Mouse (Mus musculus): ENCODE results near the gene 1700123L14Rik. TPM values are rescaled to one million over a fixed set of nuclear protein-coding genes. Genes with fewer than 3 reads are reported as not detected.
"Not testable (repeated sequence)": the region's sequence is repeated elsewhere in the genome, so short reads cannot be mapped to it uniquely, and the experiment has no call there.

Gene 1700123L14Rik
- not detected in 2 replicates for polyA plus RNA-seq (2015; fragmentation: Nextera tagmentation; extraction: Ambion mirVana)

- no peak for ATAC-seq
- no peak within 1 kb of the TSS for H3K27ac ChIP-seq
- no peaks in the 10 kb centered on the region for H3K9me3 ChIP-seq
- no peak within 1 kb of the TSS for H3K9ac ChIP-seq (replicated peaks)
- H3K36me3 ChIP-seq = no peaks in the 10 kb centered on the region
- H3K4me2 ChIP-seq (replicated peaks) = no peak within 1 kb of the TSS
- H3K4me1 ChIP-seq (replicated peaks) = no peaks in the 10 kb centered on the region
- 87% methylated on average over 18 of the region's 18 CpGs for WGBS
- H3K27me3 ChIP-seq = no peaks in the 10 kb centered on the region
- no peak within 1 kb of the TSS for H3K4me3 ChIP-seq (replicated peaks)
These were observed at the start of gene 1700123L14Rik for GRCm38 (mm10) chr6:96165818-96166379. Gene 1700123L14Rik, minus strand, starts transcription at chr6:96166243.

GRCm38 (mm10) chr6:96205395-96205794 is 39.4 kb upstream of the 1700123L14Rik start:
- ATAC-seq = no peak
- 97% methylated on average over 2 of the region's 2 CpGs for WGBS
- Histone ChIP-seq H3K9ac (replicated peaks) (no peak overlapping the region), H3K27ac (no peak overlapping the region), H3K36me3 (no peaks in the 10 kb centered on the region), H3K4me2 (replicated peaks) (no peak overlapping the region), H3K27me3 (no peaks in the 10 kb centered on the region), H3K9me3 (no peaks in the 10 kb centered on the region), H3K4me1 (replicated peaks) (no peaks in the 10 kb centered on the region), H3K4me3 (replicated peaks) (no peak overlapping the region)

GRCm38 (mm10) chr6:96198991-96199390 is 32.9 kb upstream of the 1700123L14Rik start:
- not testable (repeated sequence) for H3K4me1 ChIP-seq (replicated peaks); H3K36me3 ChIP-seq; H3K4me2 ChIP-seq (replicated peaks); H3K9me3 ChIP-seq; ATAC-seq; H3K27ac ChIP-seq; H3K27me3 ChIP-seq; H3K4me3 ChIP-seq (replicated peaks); H3K9ac ChIP-seq (replicated peaks)
- WGBS = 85% methylated on average over 2 of the region's 2 CpGs

- Histone ChIP-seq H3K27me3 (no peaks in the 10 kb centered on the region), H3K9ac (replicated peaks) (no peak overlapping the region), H3K4me2 (replicated peaks) (no peak overlapping the region), H3K36me3 (no peaks in the 10 kb centered on the region), H3K4me3 (replicated peaks) (no peak overlapping the region), H3K9me3 (no peaks in the 10 kb centered on the region), H3K27ac (no peak overlapping the region), H3K4me1 (replicated peaks) (no peaks in the 10 kb centered on the region)
- WGBS = 83% methylated on average over 2 of the region's 2 CpGs
- no peak for ATAC-seq
These were observed 20.5 kb upstream of the 1700123L14Rik start for GRCm38 (mm10) chr6:96186517-96186916.

GRCm38 (mm10) chr6:96183392-96183791 is 17.3 kb upstream of the 1700123L14Rik start:
- H3K9me3 ChIP-seq = no peaks in the 10 kb centered on the region
- H3K9ac ChIP-seq (replicated peaks) = no peak overlapping the region
- no peaks in the 10 kb centered on the region for H3K36me3 ChIP-seq
- no peaks in the 10 kb centered on the region for H3K27me3 ChIP-seq
- H3K4me1 ChIP-seq (replicated peaks) = no peaks in the 10 kb centered on the region
- 57% methylated on average over 4 of the region's 4 CpGs for WGBS
- H3K4me3 ChIP-seq (replicated peaks) = no peak overlapping the region
- no peak overlapping the region for H3K4me2 ChIP-seq (replicated peaks)
- ATAC-seq = no peak
- H3K27ac ChIP-seq = no peak overlapping the region

- Histone ChIP-seq H3K4me3 (replicated peaks) (no peak overlapping the region), H3K9me3 (no peaks in the 10 kb centered on the region), H3K4me1 (replicated peaks) (no peaks in the 10 kb centered on the region), H3K4me2 (replicated peaks) (no peak overlapping the region), H3K36me3 (no peaks in the 10 kb centered on the region), H3K27me3 (no peaks in the 10 kb centered on the region), H3K27ac (no peak overlapping the region), H3K9ac (replicated peaks) (no peak overlapping the region)
- no peak for ATAC-seq
These were observed 12.5 kb upstream of the 1700123L14Rik start for GRCm38 (mm10) chr6:96178530-96178929.

- Histone ChIP-seq H3K27me3 (no peaks in the 10 kb centered on the region), H3K4me1 (replicated peaks) (no peaks in the 10 kb centered on the region), H3K36me3 (no peaks in the 10 kb centered on the region), H3K9me3 (no peaks in the 10 kb centered on the region), H3K27ac (no peak overlapping the region), H3K9ac (replicated peaks) (no peak overlapping the region), H3K4me2 (replicated peaks) (no peak overlapping the region), H3K4me3 (replicated peaks) (no peak overlapping the region)
- 97% methylated on average over 3 of the region's 3 CpGs for WGBS
- no peak for ATAC-seq
These were observed 7.6 kb upstream of the 1700123L14Rik start for GRCm38 (mm10) chr6:96173681-96174080.

GRCm38 (mm10) chr6:96167031-96167430 is 988 bp upstream of the 1700123L14Rik start:
- H3K4me2 ChIP-seq (replicated peaks) = no peak overlapping the region
- H3K36me3 ChIP-seq = no peaks in the 10 kb centered on the region
- H3K27ac ChIP-seq = no peak overlapping the region
- no peak overlapping the region for H3K4me3 ChIP-seq (replicated peaks)
- H3K4me1 ChIP-seq (replicated peaks) = no peaks in the 10 kb centered on the region
- no peaks in the 10 kb centered on the region for H3K27me3 ChIP-seq
- no peak for ATAC-seq
- no peak overlapping the region for H3K9ac ChIP-seq (replicated peaks)
- H3K9me3 ChIP-seq = no peaks in the 10 kb centered on the region

- H3K27ac ChIP-seq = no peak overlapping the region
- no peaks in the 10 kb centered on the region for H3K36me3 ChIP-seq
- WGBS = 92% methylated on average over 13 of the region's 13 CpGs
- H3K9ac ChIP-seq (replicated peaks) = no peak overlapping the region
- no peaks in the 10 kb centered on the region for H3K9me3 ChIP-seq
- no peak overlapping the region for H3K4me3 ChIP-seq (replicated peaks)
- H3K27me3 ChIP-seq = no peaks in the 10 kb centered on the region
- no peaks in the 10 kb centered on the region for H3K4me1 ChIP-seq (replicated peaks)
- no peak for ATAC-seq
- no peak overlapping the region for H3K4me2 ChIP-seq (replicated peaks)
These were observed 640 bp downstream of the 1700123L14Rik start for GRCm38 (mm10) chr6:96165403-96165802.

- no peak overlapping the region for H3K9ac ChIP-seq (replicated peaks)
- H3K36me3 ChIP-seq = no peaks in the 10 kb centered on the region
- no peak overlapping the region for H3K4me3 ChIP-seq (replicated peaks)
- H3K27ac ChIP-seq = no peak overlapping the region
- H3K4me2 ChIP-seq (replicated peaks) = no peak overlapping the region
- WGBS = 94% methylated on average over 1 of the region's 1 CpGs
- no peaks in the 10 kb centered on the region for H3K4me1 ChIP-seq (replicated peaks)
- no peak for ATAC-seq
- no peaks in the 10 kb centered on the region for H3K9me3 ChIP-seq
- no peaks in the 10 kb centered on the region for H3K27me3 ChIP-seq
These were observed 22.7 kb downstream of the 1700123L14Rik start for GRCm38 (mm10) chr6:96143326-96143725.

- ATAC-seq = peak; percentile 89
- Histone ChIP-seq H3K9ac (replicated peaks) (peak overlapping the region; percentile 78), H3K4me2 (replicated peaks) (peak overlapping the region; percentile 92), H3K4me3 (replicated peaks) (peak overlapping the region; percentile 61), H3K27ac (peak overlapping the region; percentile 60), H3K4me1 (replicated peaks) (peaks cover 39% of the 10 kb centered on the region), H3K36me3 (no peaks in the 10 kb centered on the region), H3K9me3 (no peaks in the 10 kb centered on the region), H3K27me3 (peaks cover 4% of the 10 kb centered on the region; the same call in 1 of the 2 replicates)
- 2% methylated on average over 32 of the region's 32 CpGs for WGBS
These were observed 49.3 kb downstream of the 1700123L14Rik start for GRCm38 (mm10) chr6:96116534-96117272.

- no peak for ATAC-seq
- H3K4me2 ChIP-seq (replicated peaks) = peak overlapping the region; percentile 92
- peaks cover 39% of the 10 kb centered on the region for H3K4me1 ChIP-seq (replicated peaks)
- no peaks in the 10 kb centered on the region for H3K9me3 ChIP-seq
- no peaks in the 10 kb centered on the region for H3K36me3 ChIP-seq
- no peak overlapping the region for H3K27ac ChIP-seq
- H3K9ac ChIP-seq (replicated peaks) = peak overlapping the region; percentile 78
- peaks cover 4% of the 10 kb centered on the region; the same call in 1 of the 2 replicates for H3K27me3 ChIP-seq
- WGBS = 9% methylated on average over 6 of the region's 6 CpGs
- H3K4me3 ChIP-seq (replicated peaks) = peak overlapping the region; percentile 61
These were observed 49.9 kb downstream of the 1700123L14Rik start for GRCm38 (mm10) chr6:96116148-96116533.
